Mouse (Mus musculus) lung, embryonic 16.5 days (tissue): ENCODE results near the gene Klhl12. TPM values are rescaled to one million over a fixed set of nuclear protein-coding genes. Genes with fewer than 3 reads are reported as not detected.
"Not testable (repeated sequence)": the region's sequence is repeated elsewhere in the genome, so short reads cannot be mapped to it uniquely, and the experiment has no call there.

Source experiments
- ATAC-seq: fragments of 200-750 bp; cut with Nextera tagmentation; 2 replicates; pipeline ENCODE4 v1.8.0; 2017; ENCODE audit warnings: low read depth, mild to moderate bottlenecking, moderate library complexity
- H3K27ac ChIP-seq: fragments of 300-500 bp; sonication (generic); 2 replicates; pipeline ENCODE4 v1.5.1; 2014; ENCODE audit warnings: mild to moderate bottlenecking, control low read depth, low read length
- H3K27me3 ChIP-seq: fragments of 300-500 bp; sonication (generic); 2 replicates; pipeline ENCODE4 v1.6.1; 2014; ENCODE audit warnings: low read depth, low read length, mixed read lengths; ENCODE audit not compliant: control insufficient read depth, insufficient read depth
- H3K36me3 ChIP-seq: fragments of 300-500 bp; sonication (generic); 2 replicates; pipeline ENCODE4 v1.6.1; 2014; ENCODE audit warnings: low read length; ENCODE audit not compliant: control insufficient read depth, insufficient read depth
- H3K4me1 ChIP-seq: fragments of 300-500 bp; sonication (generic); replicated peaks from 2 replicates; pipeline ENCODE4 v1.6.1; 2014; ENCODE audit warnings: low read length, mixed read lengths; ENCODE audit not compliant: control insufficient read depth, insufficient read depth
- H3K4me2 ChIP-seq: fragments of 300-500 bp; sonication (generic); 2 replicates; pipeline ENCODE4 v1.6.1; 2014; ENCODE audit warnings: low read depth, low read length, control low read depth
- H3K4me3 ChIP-seq: fragments of 300-500 bp; sonication (generic); 2 replicates; pipeline ENCODE4 v1.5.1; 2014; ENCODE audit warnings: mild to moderate bottlenecking, low read length, control low read depth
- H3K9ac ChIP-seq: fragments of 300-500 bp; sonication (generic); 2 replicates; pipeline ENCODE4 v1.6.1; 2014; ENCODE audit warnings: low read length, control low read depth
- H3K9me3 ChIP-seq: fragments of 300-500 bp; sonication (generic); 2 replicates; pipeline ENCODE4 v1.6.1; 2016; ENCODE audit warnings: low read length; ENCODE audit not compliant: control insufficient read depth
- WGBS: fragments of 180-500 bp; shearing (Covaris S2); extraction: QIAGEN DNeasy Blood & Tissue Kit; methylation state at CpG from one replicate; pipeline ENCODE4 v1.1.7; 2014; 5-methylcytosine and 5-hydroxymethylcytosine counted together
- polyA plus RNA-seq: library from polyadenylated mRNA; unstranded; fragments of >200 nt; fragmentation: Nextera tagmentation; extraction: Ambion mirVana; gene quantifications from 2 replicates; pipeline ENCODE4 v1.2.1, GENCODE M21; 2015

Gene Klhl12
- polyA plus RNA-seq, 1 experiment from 2014 or later = 26.8 TPM

- Histone ChIP-seq H3K27ac (no peak overlapping the region), H3K4me2 (no peak overlapping the region), H3K9ac (no peak overlapping the region), H3K36me3 (peaks cover 4% of the 10 kb centered on the region), H3K27me3 (no peaks in the 10 kb centered on the region), H3K4me1 (peaks cover 37% of the 10 kb centered on the region), H3K9me3 (no peaks in the 10 kb centered on the region), H3K4me3 (no peak overlapping the region)
- ATAC-seq = no peak
- 36% methylated on average over 1 of the region's 1 CpGs for WGBS
These were observed 36.2 kb upstream of the Klhl12 start for GRCm38 (mm10) chr1:134419176-134419575.

GRCm38 (mm10) chr1:134419751-134420458 lies 35.4 kb upstream of the Klhl12 start:
- no peak for ATAC-seq
- Histone ChIP-seq H3K27ac (peak overlapping the region; percentile 26; the same call in 1 of the 2 replicates), H3K4me2 (no peak overlapping the region), H3K9ac (no peak overlapping the region), H3K27me3 (no peaks in the 10 kb centered on the region), H3K36me3 (peaks cover 11% of the 10 kb centered on the region), H3K4me3 (no peak overlapping the region), H3K9me3 (no peaks in the 10 kb centered on the region), H3K4me1 (peaks cover 30% of the 10 kb centered on the region)
- WGBS = 24% methylated on average over 5 of the region's 5 CpGs

GRCm38 (mm10) chr1:134423911-134424310 lies 31.4 kb upstream of the Klhl12 start:
- H3K27ac ChIP-seq = no peak overlapping the region
- 63% methylated on average over 10 of the region's 10 CpGs for WGBS
- no peak for ATAC-seq
- H3K9me3 ChIP-seq = no peaks in the 10 kb centered on the region
- H3K9ac ChIP-seq = no peak overlapping the region
- peaks cover 15% of the 10 kb centered on the region for H3K4me1 ChIP-seq
- H3K36me3 ChIP-seq = peaks cover 41% of the 10 kb centered on the region
- H3K4me3 ChIP-seq = no peak overlapping the region
- H3K27me3 ChIP-seq = no peaks in the 10 kb centered on the region
- no peak overlapping the region for H3K4me2 ChIP-seq

GRCm38 (mm10) chr1:134426289-134426688 lies 29.0 kb upstream of the Klhl12 start:
- Histone ChIP-seq H3K9ac (no peak overlapping the region), H3K4me3 (no peak overlapping the region), H3K4me1 (no peaks in the 10 kb centered on the region), H3K27ac (no peak overlapping the region), H3K36me3 (peaks cover 56% of the 10 kb centered on the region), H3K27me3 (no peaks in the 10 kb centered on the region), H3K9me3 (no peaks in the 10 kb centered on the region), H3K4me2 (no peak overlapping the region)
- no peak for ATAC-seq
- 54% methylated on average over 5 of the region's 5 CpGs for WGBS

GRCm38 (mm10) chr1:134433002-134433401 lies 22.3 kb upstream of the Klhl12 start:
- Histone ChIP-seq H3K4me3 (no peak overlapping the region), H3K27me3 (no peaks in the 10 kb centered on the region), H3K4me2 (no peak overlapping the region), H3K9me3 (no peaks in the 10 kb centered on the region), H3K27ac (no peak overlapping the region), H3K36me3 (peaks cover 35% of the 10 kb centered on the region), H3K9ac (no peak overlapping the region), H3K4me1 (no peaks in the 10 kb centered on the region)
- WGBS = 69% methylated on average over 10 of the region's 10 CpGs
- no peak for ATAC-seq

GRCm38 (mm10) chr1:134433473-134433872 lies 21.9 kb upstream of the Klhl12 start:
- H3K27ac ChIP-seq = no peak overlapping the region
- WGBS = 92% methylated on average over 4 of the region's 4 CpGs
- H3K9ac ChIP-seq = no peak overlapping the region
- H3K27me3 ChIP-seq = no peaks in the 10 kb centered on the region
- no peaks in the 10 kb centered on the region for H3K9me3 ChIP-seq
- no peak overlapping the region for H3K4me2 ChIP-seq
- no peak overlapping the region for H3K4me3 ChIP-seq
- no peak for ATAC-seq
- H3K36me3 ChIP-seq = peaks cover 32% of the 10 kb centered on the region
- no peaks in the 10 kb centered on the region for H3K4me1 ChIP-seq

- WGBS = 22% methylated on average over 4 of the region's 4 CpGs
- ATAC-seq = no peak
- no peak overlapping the region for H3K4me3 ChIP-seq
- H3K4me2 ChIP-seq = no peak overlapping the region
- no peaks in the 10 kb centered on the region for H3K9me3 ChIP-seq
- no peaks in the 10 kb centered on the region for H3K4me1 ChIP-seq
- H3K27me3 ChIP-seq = no peaks in the 10 kb centered on the region
- H3K27ac ChIP-seq = no peak overlapping the region
- peaks cover 23% of the 10 kb centered on the region for H3K36me3 ChIP-seq
- no peak overlapping the region for H3K9ac ChIP-seq
These were observed 19.9 kb upstream of the Klhl12 start for GRCm38 (mm10) chr1:134435414-134435813.

- Histone ChIP-seq H3K36me3 (no peaks in the 10 kb centered on the region), H3K9ac (no peak overlapping the region), H3K27ac (no peak overlapping the region), H3K27me3 (no peaks in the 10 kb centered on the region), H3K4me1 (no peaks in the 10 kb centered on the region), H3K4me3 (no peak overlapping the region), H3K9me3 (no peaks in the 10 kb centered on the region), H3K4me2 (no peak overlapping the region)
- ATAC-seq = no peak
- 70% methylated on average over 6 of the region's 6 CpGs for WGBS
These were observed 14.9 kb upstream of the Klhl12 start for GRCm38 (mm10) chr1:134440437-134440836.

- not testable (repeated sequence) for H3K9me3 ChIP-seq, H3K27me3 ChIP-seq, H3K4me2 ChIP-seq, H3K4me1 ChIP-seq, ATAC-seq, H3K9ac ChIP-seq, H3K4me3 ChIP-seq, H3K27ac ChIP-seq, H3K36me3 ChIP-seq
- 93% methylated on average over 6 of the region's 10 CpGs for WGBS
These were observed 13.6 kb upstream of the Klhl12 start for GRCm38 (mm10) chr1:134441737-134442136.
